In genomic region chr12:26356191-26356590, GRCm38 (mm10) we compare ENCODE assay signal across 11 mouse cellular contexts. TPM values are rescaled to one million over a fixed set of nuclear protein-coding genes. Genes with fewer than 3 reads are reported as not detected.
A peak's percentile ranks its signal among the peaks of the same experiment; 100 is the strongest.
DNase-seq lines count a peak whose midpoint lies in the region; ATAC-seq and TF ChIP-seq lines count a peak whose summit lies in the region.
"Had no signal": no experiment of that assay in that cellular context is flagged by ENCODE, and none has a peak within 500 bp of the region (broad histone marks: within the 10 kb centered on the region; RNA-seq: fewer than 3 reads in every experiment).

No protein-coding gene starts in this region.

- no peak for DNase-seq in limb, embryonic 10.5 days (ENCODE audit: low spot score)
- peak; percentile 16 for DNase-seq in embryo, embryonic 10 days (ENCODE audit: low spot score)
- peak; percentile 51 for DNase-seq in kidney, adult 18-20 months
- DNase-seq in lung, postnatal 36 days, result peak; percentile 72
- no peak for DNase-seq in midbrain, embryonic 14.5 days
- DNase-seq: left cerebral cortex, postnatal 4 days; thymus, postnatal 14 days had no signal

- ATAC-seq in limb, embryonic 12.5 days (ENCODE audit: insufficient number of reproducible peaks, insufficient read depth, low FRiP score, low TSS enrichment, low read depth), result no peak
- ATAC-seq in intestine, postnatal 0 days, result no peak
- no peak for ATAC-seq in midbrain, embryonic 14.5 days (ENCODE audit: low FRiP score, low TSS enrichment)
- ATAC-seq in erythroid progenitor cell, adult 5-6 weeks (replicated peaks; ENCODE audit: low FRiP score, poor library complexity, severe bottlenecking), result no peak

- no peak overlapping the region for H3K4me2 ChIP-seq in limb, embryonic 12.5 days
- no peak overlapping the region for H3K4me2 ChIP-seq in intestine, postnatal 0 days (replicated peaks; ENCODE audit: low read depth)
- H3K4me2 ChIP-seq in midbrain, embryonic 14.5 days (ENCODE audit: low read length), result no peak overlapping the region
- H3K4me2 ChIP-seq: neural tube, embryonic 12.5 days had no signal

- H3K9me3 ChIP-seq in limb, embryonic 12.5 days, result no peaks in the 10 kb centered on the region
- H3K9me3 ChIP-seq in limb, embryonic 10.5 days (replicated peaks), result no peaks in the 10 kb centered on the region
- H3K9me3 ChIP-seq in intestine, postnatal 0 days (ENCODE audit: control insufficient read depth), result no peaks in the 10 kb centered on the region
- no peaks in the 10 kb centered on the region for H3K9me3 ChIP-seq in midbrain, embryonic 14.5 days (ENCODE audit: control insufficient read depth, low read length)
- H3K9me3 ChIP-seq: neural tube, embryonic 12.5 days had no signal

- 0 out of 2 replicates have a peak overlapping the region, but pooled peaks have one; percentile 12 for H3K27ac ChIP-seq in limb, embryonic 12.5 days
- no peak overlapping the region for H3K27ac ChIP-seq in limb, embryonic 10.5 days
- H3K27ac ChIP-seq in intestine, postnatal 0 days (ENCODE audit: low read depth, low read length), result no peak overlapping the region; the same call in 1 of the 2 replicates
- no peak overlapping the region for H3K27ac ChIP-seq in midbrain, embryonic 14.5 days (replicated peaks; ENCODE audit: low read depth, low read length)
- H3K27ac ChIP-seq: neural tube, embryonic 12.5 days had no signal

- H3K4me3 ChIP-seq in limb, embryonic 12.5 days (replicated peaks), result no peak overlapping the region
- no peak overlapping the region for H3K4me3 ChIP-seq in limb, embryonic 10.5 days
- no peak overlapping the region for H3K4me3 ChIP-seq in intestine, postnatal 0 days (ENCODE audit: low read depth, low read length)
- H3K4me3 ChIP-seq in midbrain, embryonic 14.5 days (replicated peaks; ENCODE audit: low read depth, low read length), result no peak overlapping the region
- H3K4me3 ChIP-seq: neural tube, embryonic 12.5 days had no signal

- 79% methylated on average over 7 of the region's 7 CpGs for WGBS in limb, embryonic 12.5 days
- WGBS in limb, embryonic 10.5 days, result 81% methylated on average over 7 of the region's 7 CpGs
- WGBS in intestine, postnatal 0 days, result 66% methylated on average over 7 of the region's 7 CpGs
- 88% methylated on average over 7 of the region's 7 CpGs for WGBS in midbrain, embryonic 14.5 days

- no peaks in the 10 kb centered on the region; the same call in none of the 2 replicates for H3K4me1 ChIP-seq in limb, embryonic 12.5 days (replicated peaks)
- no peaks in the 10 kb centered on the region for H3K4me1 ChIP-seq in limb, embryonic 10.5 days
- no peaks in the 10 kb centered on the region for H3K4me1 ChIP-seq in intestine, postnatal 0 days (replicated peaks; ENCODE audit: control insufficient read depth, insufficient read depth, low read length)
- peaks cover 4% of the 10 kb centered on the region; the same call in 1 of the 2 replicates for H3K4me1 ChIP-seq in midbrain, embryonic 14.5 days (ENCODE audit: control insufficient read depth, insufficient read depth, low read length)

- no peak overlapping the region for H3K9ac ChIP-seq in limb, embryonic 12.5 days (replicated peaks)
- H3K9ac ChIP-seq in intestine, postnatal 0 days (ENCODE audit: low read depth, low read length), result no peak overlapping the region
- no peak overlapping the region for H3K9ac ChIP-seq in midbrain, embryonic 14.5 days (replicated peaks; ENCODE audit: low read length)
- H3K9ac ChIP-seq: neural tube, embryonic 12.5 days had no signal

- TF ChIP-seq CTCF in intestine, postnatal 0 days (IDR thresholded peaks at IDR 0.05; ENCODE audit: low read depth), result no peak

- peaks cover 30% of the 10 kb centered on the region for H3K36me3 ChIP-seq in limb, embryonic 12.5 days
- peaks cover 38% of the 10 kb centered on the region for H3K36me3 ChIP-seq in limb, embryonic 10.5 days
- no peaks in the 10 kb centered on the region for H3K36me3 ChIP-seq in intestine, postnatal 0 days (ENCODE audit: control insufficient read depth, insufficient read depth)
- H3K36me3 ChIP-seq in midbrain, embryonic 14.5 days (ENCODE audit: control insufficient read depth, insufficient read depth, low read length), result no peaks in the 10 kb centered on the region

- no peaks in the 10 kb centered on the region for H3K27me3 ChIP-seq in limb, embryonic 12.5 days
- no peaks in the 10 kb centered on the region for H3K27me3 ChIP-seq in limb, embryonic 10.5 days (ENCODE audit: low read depth, poor library complexity, severe bottlenecking)
- no peaks in the 10 kb centered on the region for H3K27me3 ChIP-seq in intestine, postnatal 0 days (replicated peaks; ENCODE audit: control insufficient read depth, insufficient read depth, low read length)
- H3K27me3 ChIP-seq in midbrain, embryonic 14.5 days (ENCODE audit: control insufficient read depth, insufficient read depth, low read length), result no peaks in the 10 kb centered on the region
- H3K27me3 ChIP-seq: neural tube, embryonic 12.5 days had no signal

RNA-seq across cellular contexts. Expression of gene Rnf144a, which starts 58.9 kb away (rescaled TPM):
- 63.4 and 66.2 TPM in 2 replicates for polyA plus RNA-seq in limb, embryonic 12.5 days (2016; fragmentation: Nextera tagmentation; extraction: Ambion mirVana)
- polyA plus RNA-seq in limb, embryonic 10.5 days (2016; fragmentation: Nextera tagmentation; extraction: Ambion mirVana), result 44.2 and 54.9 TPM in 2 replicates
- 4.4 and 5.5 TPM in 2 replicates for polyA plus RNA-seq in intestine, postnatal 0 days (2015; fragmentation: Nextera tagmentation; extraction: Ambion mirVana)
- 21.6 and 26.2 TPM in 2 replicates for polyA plus RNA-seq in midbrain, embryonic 14.5 days (2014; fragmentation: Nextera tagmentation; extraction: Ambion mirVana)
- 4.7 and 11.3 TPM in 2 replicates for total RNA-seq in erythroid progenitor cell, adult 5-6 weeks (2015; ENCODE audit: low replicate concordance)
- 10.7 and 23.5 TPM in 2 replicates for total RNA-seq in erythroid progenitor cell, adult 5-6 weeks (2017; ENCODE audit: low replicate concordance)

Comparison
In these comparisons a context has a peak if more than half of its experiments do, and no peak if none do; other contexts are left out.
1. DNase-seq: peak in embryo, embryonic 10 days (single experiment), kidney, adult 18-20 months (single experiment) and lung, postnatal 36 days (single experiment); none in limb, embryonic 10.5 days (single experiment) and midbrain, embryonic 14.5 days (single experiment).